Mouse (Mus musculus) ES-Bruce4 (cell line): ENCODE measurements around the gene Qpctl.

Source experiments
- CTCF ChIP-seq: IDR thresholded peaks from one replicate; pipeline ENCODE4 v1.8.1; 2011; ENCODE audit warnings: low read depth, low read length
- POLR2A ChIP-seq: IDR thresholded peaks from one replicate; pipeline ENCODE4 v1.8.1; 2011; ENCODE audit warnings: low read length; ENCODE audit not compliant: insufficient read depth

GRCm38 (mm10) chr7:19136168-19136567 lies 12.9 kb downstream of the Qpctl start:
- TF ChIP-seq POLR2A (no peak), CTCF (no peak)
